Mouse (Mus musculus): ENCODE results near the gene Has3.
"Not testable (repeated sequence)": the region's sequence is repeated elsewhere in the genome, so short reads cannot be mapped to it uniquely, and the experiment has no call there.

Has3 gene

GRCm38 (mm10) chr8:106928182-106928581, 58.1 kb downstream of the Has3 start:
- in situ Hi-C loops (cut with MboI; ENCODE audit: unreplicated experiment in 2 of 2): not testable (repeated sequence)

DNA sequence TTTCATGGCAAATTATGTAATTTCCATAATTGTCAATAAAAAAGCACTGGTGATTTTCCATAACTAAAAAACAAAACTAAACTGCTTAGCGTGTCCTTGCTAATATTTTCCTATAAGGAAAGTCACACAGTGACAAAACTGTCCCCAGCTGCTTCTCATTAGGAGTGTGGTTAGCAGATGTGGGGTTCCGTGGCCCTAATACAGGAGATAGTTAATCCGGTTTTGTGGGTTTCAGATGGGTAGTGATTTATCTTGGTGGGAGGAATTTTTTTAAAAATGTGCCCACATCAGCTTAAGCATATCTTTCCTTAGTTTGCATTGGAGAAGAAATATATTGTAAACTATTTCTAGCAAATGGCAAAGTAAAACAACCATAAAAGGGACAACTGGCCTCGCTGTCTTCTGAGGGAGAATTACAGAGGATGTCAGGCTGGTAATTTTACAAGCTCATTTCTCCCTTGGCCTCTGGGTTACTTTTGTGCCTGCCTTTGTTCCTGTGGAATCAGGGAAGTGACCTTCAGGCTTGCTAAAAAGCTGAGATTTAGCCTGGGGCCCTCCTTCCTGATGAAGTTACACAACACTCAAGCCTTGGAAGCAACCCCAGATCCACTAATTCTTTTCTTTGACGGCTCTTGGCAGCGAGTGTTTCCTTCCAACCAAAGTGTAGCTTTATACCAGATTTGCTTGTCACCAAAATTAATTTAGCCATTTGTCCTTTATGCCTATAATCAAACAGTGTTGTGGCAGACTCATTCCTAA, 59.3 kb downstream of the Has3 start:
- in situ Hi-C loops (cut with MboI; ENCODE audit: unreplicated experiment in 2 of 2): no loop called here

DNA sequence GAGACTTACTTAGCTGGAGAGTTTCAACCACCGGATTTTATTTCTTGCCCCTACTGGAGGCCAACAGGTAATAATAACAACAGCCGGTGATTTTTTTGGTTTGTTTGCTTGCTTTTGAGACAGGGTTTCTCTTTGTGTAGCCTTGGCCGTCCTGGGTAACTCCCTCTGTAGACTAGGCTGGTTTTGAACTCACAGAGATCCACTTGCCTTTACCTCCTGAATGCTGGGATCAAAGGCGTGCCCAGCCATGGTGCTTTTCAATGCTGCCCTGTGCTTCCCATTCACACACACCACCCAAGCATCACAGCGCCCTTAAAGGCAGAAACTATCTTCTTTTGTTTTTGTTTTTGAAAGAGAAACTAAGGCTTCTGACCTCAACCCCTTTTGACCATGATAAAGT, 59.9 kb downstream of the Has3 start:
- in situ Hi-C loops (cut with MboI; ENCODE audit: unreplicated experiment in 2 of 2): no loop called here

DNA sequence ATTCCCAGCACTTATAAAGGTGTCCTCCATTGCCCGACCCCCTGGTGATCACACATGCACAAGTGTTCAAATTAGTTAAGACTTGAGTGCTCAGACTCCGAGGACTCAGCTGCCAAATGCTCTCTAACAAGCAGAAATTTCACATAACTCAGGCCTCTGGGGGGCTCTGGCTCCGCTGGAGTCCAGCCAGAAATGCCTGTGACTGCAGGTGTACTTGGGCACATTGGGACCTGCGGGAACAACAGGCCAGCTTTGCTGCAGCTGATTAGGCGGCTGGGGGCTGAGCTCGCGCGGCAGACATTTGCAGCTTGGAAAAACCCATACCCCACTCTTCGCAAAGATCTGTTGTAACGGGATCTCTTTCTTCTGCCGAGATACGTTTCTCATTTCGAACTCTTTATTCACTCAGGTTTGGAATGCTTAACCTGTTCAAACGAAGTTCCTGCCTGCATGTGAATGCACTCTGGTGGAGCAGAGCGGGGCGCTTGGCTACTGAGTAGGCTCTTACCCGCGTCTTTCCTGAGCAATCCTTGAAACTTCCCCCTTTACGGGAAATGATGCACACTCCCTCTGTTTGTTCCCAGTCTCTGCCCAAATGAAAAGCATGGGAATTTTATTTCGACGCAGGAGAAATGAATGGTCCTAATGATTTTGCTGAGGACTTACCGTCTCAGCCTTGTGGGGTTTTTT, 62.5 kb downstream of the Has3 start:
- in situ Hi-C loops (cut with MboI; ENCODE audit: unreplicated experiment in 2 of 2): no loop called here

DNA sequence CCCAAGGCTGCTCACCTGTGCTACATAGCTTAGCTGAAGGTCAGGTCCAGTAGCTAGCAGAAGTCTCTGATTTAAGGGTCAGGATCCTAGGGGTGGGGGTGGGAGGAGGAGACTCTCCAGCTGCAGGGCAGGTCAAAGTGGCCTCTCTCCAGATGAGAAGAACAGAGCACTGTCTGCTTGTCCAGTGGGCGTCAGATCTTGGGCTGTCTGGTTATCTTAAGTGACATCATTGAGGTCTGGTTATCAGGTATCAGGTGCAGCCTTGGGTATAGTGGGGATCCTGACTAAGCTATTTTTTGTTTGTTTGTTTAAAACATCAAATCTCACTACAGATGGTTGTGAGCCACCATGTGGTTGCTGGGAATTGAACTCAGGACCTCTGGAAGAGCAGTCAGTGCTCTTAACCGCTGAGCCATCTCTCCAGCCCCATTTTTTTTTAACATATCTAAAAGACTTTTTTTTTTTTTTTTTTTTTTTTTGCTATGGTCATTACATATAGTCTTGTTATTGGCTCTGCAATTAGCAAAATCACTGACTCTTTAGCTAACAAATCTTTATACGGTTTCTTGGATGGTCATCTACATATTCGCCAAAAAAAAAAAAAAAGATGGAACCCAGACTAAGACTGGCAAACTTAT, 63.6 kb downstream of the Has3 start:
- in situ Hi-C loops (cut with MboI; ENCODE audit: unreplicated experiment in 2 of 2): no loop called here

Measured in v-Abl transformed pro-B cells (cell line).